In genomic region chr19:46573990-46574389, GRCm38 (mm10) we compare ENCODE assay signal across 8 mouse cellular contexts. TPM values are rescaled to one million over a fixed set of nuclear protein-coding genes. Genes with fewer than 3 reads are reported as not detected.
DNase-seq lines count a peak whose midpoint lies in the region; ATAC-seq and TF ChIP-seq lines count a peak whose summit lies in the region.

No protein-coding gene starts in this region.

- 52% methylated on average over 6 of the region's 6 CpGs for WGBS in forebrain, postnatal 0 days
- WGBS in liver, embryonic 15.5 days (ENCODE audit: insufficient replicate concordance) = 22% methylated on average over 6 of the region's 6 CpGs

- no peaks in the 10 kb centered on the region for H3K36me3 ChIP-seq in forebrain, postnatal 0 days (ENCODE audit: insufficient read depth)
- H3K36me3 ChIP-seq in liver, embryonic 15.5 days (replicated peaks) = no peaks in the 10 kb centered on the region

- TF ChIP-seq CTCF in forebrain, postnatal 0 days (IDR thresholded peaks at IDR 0.05; ENCODE audit: low read depth) = no peak

- peak; percentile 32 for DNase-seq in cerebellum, adult 9-11 months
- DNase-seq in cerebellum, postnatal 36 days = no peak
- peak; percentile 25 for DNase-seq in A20 (ENCODE audit: low read depth, low spot score)
- DNase-seq in forebrain, postnatal 0 days = no peak
- no peak for DNase-seq in layer of hippocampus, adult 18-20 months (ENCODE audit: low spot score in 2 of 2)
- no peak for DNase-seq in right cerebral cortex, adult 2 months (ENCODE audit: low spot score in 2 of 2)

- H3K27ac ChIP-seq in forebrain, postnatal 0 days (ENCODE audit: low read depth, low read length) = no peak overlapping the region
- peak overlapping the region; percentile 83 for H3K27ac ChIP-seq in liver, embryonic 15.5 days (replicated peaks)

- H3K4me3 ChIP-seq in forebrain, postnatal 0 days (ENCODE audit: low read depth, low read length) = peak overlapping the region; percentile 62
- H3K4me3 ChIP-seq in liver, embryonic 15.5 days (replicated peaks) = peak overlapping the region; percentile 83

- peaks cover 8% of the 10 kb centered on the region; the same call in 1 of the 2 replicates for H3K4me1 ChIP-seq in forebrain, postnatal 0 days (ENCODE audit: insufficient read depth)
- peaks cover 41% of the 10 kb centered on the region for H3K4me1 ChIP-seq in liver, embryonic 15.5 days (replicated peaks)

- no peaks in the 10 kb centered on the region for H3K9me3 ChIP-seq in forebrain, postnatal 0 days (ENCODE audit: low read length)
- H3K9me3 ChIP-seq in liver, embryonic 15.5 days (replicated peaks) = no peaks in the 10 kb centered on the region

- H3K4me2 ChIP-seq in forebrain, postnatal 0 days (ENCODE audit: low read depth) = peak overlapping the region; percentile 58
- peak overlapping the region; percentile 100 for H3K4me2 ChIP-seq in liver, embryonic 15.5 days

- 0 out of 2 replicates have a peak overlapping the region, but pooled peaks have one; percentile 61 for H3K9ac ChIP-seq in forebrain, postnatal 0 days
- H3K9ac ChIP-seq in liver, embryonic 15.5 days = peak overlapping the region; percentile 78

- no peak for ATAC-seq in forebrain, postnatal 0 days
- ATAC-seq in liver, embryonic 15.5 days (ENCODE audit: insufficient read depth) = no peak
- no peak for ATAC-seq in frontal cortex, adult (ENCODE audit: low TSS enrichment)

- no peaks in the 10 kb centered on the region for H3K27me3 ChIP-seq in forebrain, postnatal 0 days (ENCODE audit: insufficient read depth, low read length)
- no peaks in the 10 kb centered on the region for H3K27me3 ChIP-seq in liver, embryonic 15.5 days

RNA-seq across cellular contexts. Expression of gene Sfxn2, which starts 0.8 kb away (rescaled TPM):
- total RNA-seq in forebrain, postnatal 0 days (2014; rRNA removed) = 8.0 and 12.6 TPM in 2 replicates
- polyA plus RNA-seq in forebrain, postnatal 0 days (2015; fragmentation: Nextera tagmentation; extraction: Ambion mirVana) = 8.2 and 10.6 TPM in 2 replicates
- 28.6 and 33.4 TPM in 2 replicates for polyA plus RNA-seq in liver, embryonic 15.5 days (2015; fragmentation: Nextera tagmentation; extraction: Ambion mirVana)
- total RNA-seq in layer of hippocampus, adult 18-20 months (2021) = 1 to 10 TPM; 5.2 to 7.6 TPM

RNA-seq across cellular contexts. Expression of gene Arl3, which starts 1.0 kb away (rescaled TPM):
- 98.1 and 138 TPM in 2 replicates for total RNA-seq in forebrain, postnatal 0 days (2014; rRNA removed)
- 184 and 202 TPM in 2 replicates for polyA plus RNA-seq in forebrain, postnatal 0 days (2015; fragmentation: Nextera tagmentation; extraction: Ambion mirVana)
- polyA plus RNA-seq in liver, embryonic 15.5 days (2015; fragmentation: Nextera tagmentation; extraction: Ambion mirVana) = 22.9 and 25.4 TPM in 2 replicates
- 100 to 1,000 TPM; 127 to 132 TPM for total RNA-seq in layer of hippocampus, adult 18-20 months (2021)

RNA-seq across cellular contexts. Expression of gene Wbp1l, which starts 24.9 kb away (rescaled TPM):
- 32.6 and 37.0 TPM in 2 replicates for total RNA-seq in forebrain, postnatal 0 days (2014; rRNA removed)
- polyA plus RNA-seq in forebrain, postnatal 0 days (2015; fragmentation: Nextera tagmentation; extraction: Ambion mirVana) = 16.4 and 25.4 TPM in 2 replicates
- polyA plus RNA-seq in liver, embryonic 15.5 days (2015; fragmentation: Nextera tagmentation; extraction: Ambion mirVana) = 21.3 and 29.4 TPM in 2 replicates
- total RNA-seq in layer of hippocampus, adult 18-20 months (2021) = 10 to 100 TPM; 38.1 to 40.1 TPM

Comparison
In these comparisons a context has a peak if more than half of its experiments do, and no peak if none do; other contexts are left out.
1. DNase-seq: peak in cerebellum, adult 9-11 months (single experiment) and A20 (single experiment); none in cerebellum, postnatal 36 days (0 of 2), forebrain, postnatal 0 days (single experiment), layer of hippocampus, adult 18-20 months (0 of 2) and right cerebral cortex, adult 2 months (0 of 2).